Mouse (Mus musculus) limb, embryonic 11.5 days (tissue): Measurements from ENCODE around the gene Slc11a1. TPM values are rescaled to one million over a fixed set of nuclear protein-coding genes. Genes with fewer than 3 reads are reported as not detected.

ENCODE experiments used
- ATAC-seq: fragments of 200-750 bp; cut with Nextera tagmentation; 2 replicates; pipeline ENCODE4 v1.8.0; 2017; ENCODE audit warnings: low read depth; ENCODE audit not compliant: insufficient number of reproducible peaks, low FRiP score, low TSS enrichment
- DNase-seq: peaks from one replicate; pipeline ENCODE4 v3.0.0-alpha.2; 2015; ENCODE audit warnings: low spot score
- H3K27ac ChIP-seq: fragments of 300-500 bp; sonication (generic); replicated peaks from 2 replicates; pipeline ENCODE4 v1.5.1; 2014; ENCODE audit warnings: low read depth, mild to moderate bottlenecking, low read length
- H3K27me3 ChIP-seq: fragments of 300-500 bp; sonication (generic); 2 replicates; pipeline ENCODE4 v1.6.1; 2014; ENCODE audit warnings: mild to moderate bottlenecking, low read length, mixed read lengths; ENCODE audit not compliant: control insufficient read depth, insufficient read depth
- H3K36me3 ChIP-seq: fragments of 300-500 bp; sonication (generic); 2 replicates; pipeline ENCODE4 v1.6.1; 2014; ENCODE audit warnings: mild to moderate bottlenecking, low read length, moderate library complexity, mixed read lengths; ENCODE audit not compliant: control insufficient read depth, insufficient read depth
- H3K4me1 ChIP-seq: fragments of 300-500 bp; sonication (generic); 2 replicates; pipeline ENCODE4 v1.6.1; 2014; ENCODE audit warnings: low read length, mixed read lengths; ENCODE audit not compliant: control insufficient read depth, insufficient read depth
- H3K4me2 ChIP-seq: fragments of 300-500 bp; sonication (generic); 2 replicates; pipeline ENCODE4 v1.6.1; 2014; ENCODE audit warnings: low read depth, mild to moderate bottlenecking, moderate library complexity; ENCODE audit not compliant: severe bottlenecking
- H3K4me3 ChIP-seq: fragments of 300-500 bp; sonication (generic); 2 replicates; pipeline ENCODE4 v1.5.1; 2014; ENCODE audit warnings: low read depth, low read length
- H3K9ac ChIP-seq: fragments of 300-500 bp; sonication (generic); 2 replicates; pipeline ENCODE4 v1.6.1; 2014; ENCODE audit warnings: mild to moderate bottlenecking, low read length
- H3K9me3 ChIP-seq: fragments of 300-500 bp; sonication (generic); 2 replicates; pipeline ENCODE4 v1.6.1; 2016; ENCODE audit warnings: low read length; ENCODE audit not compliant: control insufficient read depth
- WGBS: fragments of 180-500 bp; shearing (Covaris S2); extraction: QIAGEN DNeasy Blood & Tissue Kit; methylation state at CpG from one replicate; pipeline ENCODE4 v1.1.7; 2014; 5-methylcytosine and 5-hydroxymethylcytosine counted together
- polyA plus RNA-seq: library from polyadenylated mRNA; unstranded; fragments of >200 nt; fragmentation: Nextera tagmentation; extraction: Ambion mirVana; gene quantifications from 2 replicates; pipeline ENCODE4 v1.2.1, GENCODE M21; 2014

Slc11a1 gene
- polyA plus RNA-seq, 1 experiment from 2014 or later: 1.8 TPM

DNA sequence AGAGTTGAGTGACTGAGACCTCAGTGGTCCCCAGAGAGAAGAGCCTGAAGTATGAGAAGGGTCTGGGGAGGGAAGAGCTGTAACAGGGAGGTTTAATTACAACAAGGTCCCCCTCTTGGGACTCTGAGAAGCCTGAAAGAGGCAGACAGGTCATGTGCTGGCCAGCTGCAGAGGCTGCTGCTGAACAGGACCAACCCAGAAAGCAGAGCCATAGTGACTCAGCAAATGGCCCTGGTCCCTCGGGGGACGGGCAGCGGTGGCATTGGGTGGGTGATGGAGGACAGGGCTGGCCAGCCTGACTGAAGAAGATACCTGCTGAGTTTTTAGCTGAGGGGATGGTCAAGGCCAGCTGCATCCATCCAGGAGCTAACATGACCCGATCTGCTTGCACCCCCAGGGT lies 1.4 kb downstream of the Slc11a1 start:
- Histone ChIP-seq H3K4me1 (peaks cover 4% of the 10 kb centered on the region; the same call in 1 of the 2 replicates), H3K27ac (no peak overlapping the region)
- 77% methylated on average over 4 of the region's 4 CpGs for WGBS

GRCm38 (mm10) chr1:74379058-74379504 lies 4.1 kb downstream of the Slc11a1 start:
- no peak overlapping the region for H3K27ac ChIP-seq
- DNase-seq (no peak), ATAC-seq (no peak)
- no peaks in the 10 kb centered on the region for H3K27me3 ChIP-seq
- H3K36me3 ChIP-seq: no peaks in the 10 kb centered on the region
- H3K9me3 ChIP-seq: no peaks in the 10 kb centered on the region
- no peak overlapping the region for H3K4me3 ChIP-seq
- no peak overlapping the region for H3K4me2 ChIP-seq
- WGBS: 85% methylated on average over 7 of the region's 7 CpGs
- H3K9ac ChIP-seq: no peak overlapping the region
- peaks cover 4% of the 10 kb centered on the region; the same call in 1 of the 2 replicates for H3K4me1 ChIP-seq

More for the DNA sequence above, 1.4 kb downstream of the Slc11a1 start:
- H3K27me3 ChIP-seq: no peaks in the 10 kb centered on the region
- no peak overlapping the region for H3K9ac ChIP-seq
- no peak overlapping the region for H3K4me3 ChIP-seq
- ATAC-seq: no peak
- H3K4me2 ChIP-seq: no peak overlapping the region
- no peaks in the 10 kb centered on the region for H3K9me3 ChIP-seq
- no peak for DNase-seq
- H3K36me3 ChIP-seq: no peaks in the 10 kb centered on the region

- H3K9ac ChIP-seq: no peak overlapping the region
- ATAC-seq (no peak), DNase-seq (no peak)
- H3K4me2 ChIP-seq: no peak overlapping the region
- peaks cover 6% of the 10 kb centered on the region; the same call in 1 of the 2 replicates for H3K4me1 ChIP-seq
- no peak overlapping the region for H3K4me3 ChIP-seq
- no peaks in the 10 kb centered on the region for H3K36me3 ChIP-seq
- H3K9me3 ChIP-seq: no peaks in the 10 kb centered on the region
- H3K27ac ChIP-seq: no peak overlapping the region
- no peaks in the 10 kb centered on the region for H3K27me3 ChIP-seq
- 88% methylated on average over 5 of the region's 5 CpGs for WGBS
Measured at GRCm38 (mm10) chr1:74380484-74380883, 5.5 kb downstream of the Slc11a1 start.

DNA sequence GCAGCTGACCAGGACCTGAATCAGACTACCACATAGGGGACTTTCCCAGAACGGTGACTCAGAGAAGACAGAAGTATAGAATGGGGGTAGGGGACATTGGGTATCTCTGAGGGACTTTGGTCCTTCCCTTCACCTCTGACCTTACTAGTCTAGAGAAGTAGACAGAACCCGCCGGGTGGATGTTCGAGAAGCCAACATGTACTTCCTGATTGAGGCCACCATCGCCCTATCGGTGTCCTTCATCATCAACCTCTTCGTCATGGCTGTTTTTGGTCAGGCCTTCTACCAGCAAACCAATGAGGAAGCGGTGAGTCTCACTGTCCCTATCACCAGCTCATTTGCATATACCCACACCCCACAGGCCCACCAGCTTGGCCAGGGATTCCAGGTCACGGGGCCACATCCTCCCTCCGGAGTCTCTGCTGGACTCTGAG lies 6.6 kb downstream of the Slc11a1 start:
- DNase-seq (no peak), ATAC-seq (no peak)
- H3K27me3 ChIP-seq: no peaks in the 10 kb centered on the region
- H3K4me1 ChIP-seq: 0 out of 2 replicates have a peak, but pooled peaks cover 2% of the 10 kb centered on the region
- H3K9ac ChIP-seq: no peak overlapping the region
- H3K4me2 ChIP-seq: no peak overlapping the region
- H3K36me3 ChIP-seq: no peaks in the 10 kb centered on the region
- H3K4me3 ChIP-seq: no peak overlapping the region
- H3K27ac ChIP-seq: no peak overlapping the region
- 96% methylated on average over 10 of the region's 10 CpGs for WGBS
- no peaks in the 10 kb centered on the region for H3K9me3 ChIP-seq

- DNase-seq: no peak
- no peaks in the 10 kb centered on the region for H3K27me3 ChIP-seq
- no peaks in the 10 kb centered on the region for H3K36me3 ChIP-seq
- H3K4me2 ChIP-seq: no peak overlapping the region
- H3K4me1 ChIP-seq: 0 out of 2 replicates have a peak, but pooled peaks cover 2% of the 10 kb centered on the region
- no peak overlapping the region for H3K9ac ChIP-seq
- WGBS: 86% methylated on average over 13 of the region's 13 CpGs
- no peaks in the 10 kb centered on the region for H3K9me3 ChIP-seq
- ATAC-seq: no peak
- H3K4me3 ChIP-seq: no peak overlapping the region
- no peak overlapping the region for H3K27ac ChIP-seq
Measured at GRCm38 (mm10) chr1:74383385-74383784, 8.4 kb downstream of the Slc11a1 start.

DNA sequence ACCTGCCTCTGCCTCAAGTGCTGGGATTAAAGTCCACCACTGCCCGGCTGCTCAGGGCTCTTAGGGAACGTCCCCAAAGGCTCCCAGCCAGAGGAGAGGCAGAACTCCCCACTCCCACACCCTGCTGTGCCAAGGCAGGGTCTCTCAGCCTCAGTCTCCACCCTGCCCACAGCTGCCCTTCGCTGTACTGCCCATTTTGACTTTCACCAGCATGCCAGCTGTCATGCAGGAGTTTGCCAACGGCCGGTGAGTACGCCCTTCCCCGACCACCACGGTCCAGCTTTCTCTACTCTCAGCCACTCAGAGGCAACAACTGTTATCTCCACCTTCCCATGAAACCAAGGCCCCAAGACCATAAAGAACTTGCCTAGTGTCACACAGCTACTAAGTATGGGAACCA lies 9.5 kb downstream of the Slc11a1 start:
- Histone ChIP-seq H3K27me3 (no peaks in the 10 kb centered on the region), H3K36me3 (no peaks in the 10 kb centered on the region), H3K4me3 (no peak overlapping the region), H3K27ac (no peak overlapping the region), H3K9ac (no peak overlapping the region), H3K4me2 (no peak overlapping the region), H3K9me3 (no peaks in the 10 kb centered on the region), H3K4me1 (peaks cover 3% of the 10 kb centered on the region; the same call in 1 of the 2 replicates)
- WGBS: 86% methylated on average over 8 of the region's 8 CpGs
- DNase-seq: no peak
- ATAC-seq: no peak

DNA sequence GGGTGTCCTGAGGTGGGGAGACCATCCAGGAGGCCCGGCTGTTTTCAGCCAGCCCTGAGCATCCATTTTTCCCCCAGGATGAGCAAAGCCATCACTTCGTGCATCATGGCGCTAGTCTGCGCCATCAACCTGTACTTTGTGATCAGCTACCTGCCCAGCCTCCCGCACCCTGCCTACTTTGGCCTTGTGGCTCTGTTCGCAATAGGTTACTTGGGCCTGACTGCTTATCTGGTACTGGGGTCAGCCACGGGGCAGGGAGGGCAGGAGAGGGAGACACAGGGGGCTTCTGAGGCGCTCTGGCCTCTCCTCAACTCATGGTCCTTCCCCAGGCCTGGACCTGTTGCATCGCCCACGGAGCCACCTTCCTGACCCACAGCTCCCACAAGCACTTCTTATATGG lies 10.1 kb downstream of the Slc11a1 start:
- no peak overlapping the region for H3K4me3 ChIP-seq
- peaks cover 6% of the 10 kb centered on the region for H3K4me1 ChIP-seq
- no peaks in the 10 kb centered on the region for H3K9me3 ChIP-seq
- no peaks in the 10 kb centered on the region for H3K36me3 ChIP-seq
- H3K27me3 ChIP-seq: no peaks in the 10 kb centered on the region
- H3K9ac ChIP-seq: no peak overlapping the region
- WGBS: 93% methylated on average over 10 of the region's 10 CpGs
- DNase-seq: no peak
- ATAC-seq: no peak
- no peak overlapping the region for H3K27ac ChIP-seq
- H3K4me2 ChIP-seq: no peak overlapping the region

DNA sequence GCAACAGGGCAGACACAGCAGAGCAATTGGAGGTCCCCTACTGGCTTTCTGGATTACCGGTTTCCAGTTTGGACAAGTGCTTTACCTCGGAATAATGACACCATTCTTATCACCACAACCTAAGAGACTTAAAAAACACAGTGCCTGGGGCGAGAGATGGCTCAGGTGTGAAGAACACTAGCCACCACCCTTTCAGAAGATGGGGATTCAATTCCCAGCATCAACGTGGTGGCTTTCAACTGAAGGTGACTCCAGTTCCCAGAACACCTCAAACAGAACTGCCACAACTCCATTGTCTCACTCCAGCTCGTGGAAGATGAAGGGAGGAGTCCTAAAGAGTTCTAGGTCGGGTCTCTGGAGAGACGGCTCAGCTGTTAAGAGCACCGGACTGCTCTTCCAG lies 10.5 kb downstream of the Slc11a1 start:
- no peak overlapping the region for H3K27ac ChIP-seq
- no peak overlapping the region for H3K4me2 ChIP-seq
- no peak for DNase-seq
- no peaks in the 10 kb centered on the region for H3K27me3 ChIP-seq
- no peak overlapping the region for H3K4me3 ChIP-seq
- WGBS: 89% methylated on average over 8 of the region's 8 CpGs
- no peaks in the 10 kb centered on the region for H3K36me3 ChIP-seq
- H3K9me3 ChIP-seq: no peaks in the 10 kb centered on the region
- no peak overlapping the region for H3K9ac ChIP-seq
- no peak for ATAC-seq
- H3K4me1 ChIP-seq: peaks cover 6% of the 10 kb centered on the region

GRCm38 (mm10) chr1:74386363-74386713 lies 11.3 kb downstream of the Slc11a1 start:
- Histone ChIP-seq H3K9me3 (no peaks in the 10 kb centered on the region), H3K27me3 (no peaks in the 10 kb centered on the region), H3K9ac (peak overlapping the region; percentile 74), H3K4me1 (peaks cover 6% of the 10 kb centered on the region), H3K36me3 (no peaks in the 10 kb centered on the region), H3K27ac (peak overlapping the region; percentile 95), H3K4me3 (peak overlapping the region; percentile 42), H3K4me2 (peak overlapping the region; percentile 61)
- DNase-seq (no peak), ATAC-seq (no peak)
- WGBS: 75% methylated on average over 7 of the region's 10 CpGs
